Mouse (Mus musculus): ENCODE measurements around the gene Cfap221. TPM values are rescaled to one million over a fixed set of nuclear protein-coding genes. Genes with fewer than 3 reads are reported as not detected.

Cfap221 gene
- total and polyA plus RNA-seq, 2 experiments from 2014 or later: 0.55 to 0.63 TPM

DNA sequence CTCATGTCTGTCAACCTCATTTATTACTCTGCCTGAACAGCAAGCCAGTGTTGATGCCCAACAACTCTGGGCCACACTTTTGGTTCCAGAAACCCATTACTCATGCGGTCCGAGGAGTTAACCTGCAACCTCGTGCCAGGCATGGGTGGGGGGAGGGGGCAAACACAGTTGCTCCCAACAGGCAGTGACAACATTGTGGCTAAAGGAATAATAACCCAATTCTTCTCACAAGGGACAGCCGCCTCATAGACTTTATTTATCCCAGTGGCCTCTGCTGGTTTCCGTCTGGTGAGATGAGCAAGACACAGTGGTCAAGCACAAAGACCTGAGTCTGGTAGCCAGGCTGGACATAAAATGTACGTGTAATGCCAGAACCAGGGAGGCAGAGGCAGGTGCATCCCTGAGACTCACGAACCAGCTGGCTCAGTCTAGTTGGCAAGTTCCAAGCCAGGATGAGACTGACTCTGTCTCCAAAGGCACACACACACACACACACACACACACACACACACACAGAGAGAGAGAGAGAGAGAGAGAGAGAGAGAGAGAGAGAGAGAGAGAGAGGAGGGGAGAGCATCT lies 38.5 kb upstream of the Cfap221 start:
- WGBS: 75% methylated on average over 7 of the region's 7 CpGs
- ATAC-seq (ENCODE audit: low FRiP score) (no peak), DNase-seq (ENCODE audit: low spot score) (no peak)
- Histone ChIP-seq H3K27ac (ENCODE audit: low read depth, low read length) (no peak overlapping the region), H3K4me1 (ENCODE audit: insufficient read depth, low read length) (no peaks in the 10 kb centered on the region), H3K4me3 (ENCODE audit: low read depth, low read length) (no peak overlapping the region), H3K9ac (replicated peaks; ENCODE audit: low read length, poor library complexity, severe bottlenecking) (no peak overlapping the region), H3K4me2 (ENCODE audit: low read depth, low read length, poor library complexity, severe bottlenecking) (no peak overlapping the region), H3K36me3 (ENCODE audit: insufficient read depth, low read length) (no peaks in the 10 kb centered on the region), H3K27me3 (ENCODE audit: insufficient read depth, low read length) (no peaks in the 10 kb centered on the region), H3K9me3 (ENCODE audit: low read length) (no peaks in the 10 kb centered on the region)
- no peak for TF ChIP-seq CTCF (IDR thresholded peaks at IDR 0.05)

DNA sequence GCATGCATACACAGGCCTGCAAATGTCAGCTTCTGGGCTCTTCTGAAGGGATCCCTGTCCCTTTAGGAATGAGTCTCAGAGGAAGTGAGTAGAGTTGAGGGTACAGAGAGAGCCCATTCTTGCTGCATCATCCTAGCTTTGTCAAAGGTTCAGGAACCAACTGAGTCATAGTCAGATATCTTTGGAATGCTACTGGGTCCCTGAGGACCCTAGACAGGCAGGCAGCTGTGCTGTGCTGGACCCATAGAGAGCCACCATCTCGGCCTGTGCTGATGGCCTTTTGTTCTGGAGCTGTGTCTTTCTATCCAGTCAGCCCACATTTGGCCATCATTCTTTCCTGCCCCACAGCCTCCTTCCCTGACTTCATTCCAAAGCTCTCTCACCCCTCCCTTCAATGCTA lies 37.8 kb upstream of the Cfap221 start:
- Histone ChIP-seq H3K27ac (ENCODE audit: low read depth, low read length) (no peak overlapping the region), H3K4me1 (ENCODE audit: insufficient read depth, low read length) (no peaks in the 10 kb centered on the region), H3K4me2 (ENCODE audit: low read depth, low read length, poor library complexity, severe bottlenecking) (no peak overlapping the region), H3K27me3 (ENCODE audit: insufficient read depth, low read length) (no peaks in the 10 kb centered on the region), H3K9ac (replicated peaks; ENCODE audit: low read length, poor library complexity, severe bottlenecking) (no peak overlapping the region), H3K9me3 (ENCODE audit: low read length) (no peaks in the 10 kb centered on the region), H3K36me3 (ENCODE audit: insufficient read depth, low read length) (no peaks in the 10 kb centered on the region), H3K4me3 (ENCODE audit: low read depth, low read length) (no peak overlapping the region)
- ATAC-seq (ENCODE audit: low FRiP score): no peak
- 67% methylated on average over 1 of the region's 1 CpGs for WGBS
- no peak for DNase-seq (ENCODE audit: low spot score)
- TF ChIP-seq CTCF (IDR thresholded peaks at IDR 0.05): no peak

DNA sequence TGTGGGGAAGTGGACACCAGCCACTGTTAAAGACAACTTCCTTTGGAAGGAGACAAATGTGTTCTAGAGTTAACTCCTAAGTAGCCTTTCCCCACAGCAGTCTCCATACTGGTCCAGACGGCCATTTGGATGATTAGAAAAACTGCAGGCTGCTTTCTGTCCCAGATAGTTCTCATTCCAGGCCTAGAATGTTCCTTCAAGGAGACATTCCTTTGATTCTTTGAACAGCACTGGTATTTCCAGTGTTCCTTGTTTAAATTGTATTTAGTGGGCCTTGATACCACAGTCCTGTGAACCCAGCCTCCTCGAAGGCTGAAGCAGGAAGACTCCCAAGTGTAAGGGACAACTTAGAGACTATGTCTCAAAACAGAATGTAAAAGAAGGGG lies 36.4 kb upstream of the Cfap221 start:
- Histone ChIP-seq H3K4me2 (ENCODE audit: low read depth, low read length, poor library complexity, severe bottlenecking) (no peak overlapping the region), H3K9ac (replicated peaks; ENCODE audit: low read length, poor library complexity, severe bottlenecking) (no peak overlapping the region), H3K4me3 (ENCODE audit: low read depth, low read length) (no peak overlapping the region), H3K27ac (ENCODE audit: low read depth, low read length) (no peak overlapping the region), H3K9me3 (ENCODE audit: low read length) (no peaks in the 10 kb centered on the region), H3K4me1 (ENCODE audit: insufficient read depth, low read length) (no peaks in the 10 kb centered on the region), H3K27me3 (ENCODE audit: insufficient read depth, low read length) (no peaks in the 10 kb centered on the region), H3K36me3 (ENCODE audit: insufficient read depth, low read length) (no peaks in the 10 kb centered on the region)
- ATAC-seq (ENCODE audit: low FRiP score) (no peak), DNase-seq (ENCODE audit: low spot score) (no peak)
- WGBS: 80% methylated on average over 2 of the region's 2 CpGs
- no peak for TF ChIP-seq CTCF (IDR thresholded peaks at IDR 0.05)

DNA sequence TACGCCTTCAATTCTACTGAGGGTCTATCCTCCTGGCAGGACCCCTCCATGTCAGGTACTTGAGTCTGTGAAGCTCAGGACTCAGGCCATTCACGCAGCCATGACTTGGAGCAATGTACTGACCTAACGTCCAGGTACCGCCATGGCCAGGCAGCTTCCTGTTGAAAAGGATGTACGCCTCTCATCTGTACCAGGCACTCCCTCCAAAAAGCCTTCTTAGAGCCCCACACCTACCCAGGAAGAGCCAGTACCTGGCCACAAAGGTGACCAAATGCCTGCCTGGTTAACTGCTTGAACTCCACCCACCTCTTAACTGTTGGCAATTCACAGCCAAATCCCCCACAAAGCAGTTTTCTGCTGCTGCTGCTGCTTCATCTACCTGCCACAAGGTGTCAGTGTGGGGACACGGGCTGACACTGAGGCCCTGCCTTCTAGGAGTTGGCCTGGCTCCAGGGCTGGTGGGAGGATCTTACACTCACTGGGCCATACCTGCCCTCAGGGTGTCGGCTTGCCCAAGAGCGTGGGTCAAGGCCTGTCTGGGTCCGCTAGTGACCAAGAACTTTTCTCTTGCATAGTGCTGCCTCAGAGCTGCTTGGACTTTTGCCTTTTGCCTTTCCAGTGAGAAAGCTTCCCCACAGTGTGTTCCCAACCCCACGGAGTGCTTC lies 35.9 kb upstream of the Cfap221 start:
- peak; percentile 95 for TF ChIP-seq CTCF (IDR thresholded peaks at IDR 0.05)
- H3K27me3 ChIP-seq (ENCODE audit: insufficient read depth, low read length): no peaks in the 10 kb centered on the region
- H3K27ac ChIP-seq (ENCODE audit: low read depth, low read length): no peak overlapping the region
- H3K36me3 ChIP-seq (ENCODE audit: insufficient read depth, low read length): no peaks in the 10 kb centered on the region
- WGBS: 41% methylated on average over 10 of the region's 10 CpGs
- H3K4me1 ChIP-seq (ENCODE audit: insufficient read depth, low read length): no peaks in the 10 kb centered on the region
- no peaks in the 10 kb centered on the region for H3K9me3 ChIP-seq (ENCODE audit: low read length)
- no peak overlapping the region for H3K4me2 ChIP-seq (ENCODE audit: low read depth, low read length, poor library complexity, severe bottlenecking)
- peak; percentile 64; the same call in 1 of the 2 replicates for ATAC-seq (ENCODE audit: low FRiP score)
- peak; percentile 86 for DNase-seq (ENCODE audit: low spot score)
- no peak overlapping the region for H3K9ac ChIP-seq (replicated peaks; ENCODE audit: low read length, poor library complexity, severe bottlenecking)
- no peak overlapping the region for H3K4me3 ChIP-seq (ENCODE audit: low read depth, low read length)

DNA sequence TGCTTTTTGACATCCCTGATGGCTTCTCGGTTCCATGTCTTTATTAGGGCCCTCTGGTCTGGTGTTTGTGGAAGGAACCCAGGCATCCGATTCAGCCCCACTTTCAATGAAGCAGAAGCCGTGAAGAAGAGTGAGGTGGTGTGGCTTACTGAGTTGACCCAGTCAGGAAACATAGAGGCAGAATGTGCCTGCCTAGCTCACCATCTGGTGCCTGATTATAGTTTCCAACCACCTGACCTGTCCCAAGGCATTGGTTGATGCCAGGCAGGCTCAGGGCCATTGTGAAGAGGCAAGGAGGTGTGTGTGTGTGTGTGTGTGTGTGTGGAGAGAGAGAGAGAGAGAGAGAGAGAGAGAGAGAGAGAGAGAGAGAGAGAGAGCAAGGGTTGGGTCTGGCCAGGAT lies 33.4 kb upstream of the Cfap221 start:
- no peak overlapping the region for H3K9ac ChIP-seq (replicated peaks; ENCODE audit: low read length, poor library complexity, severe bottlenecking)
- no peaks in the 10 kb centered on the region for H3K36me3 ChIP-seq (ENCODE audit: insufficient read depth, low read length)
- H3K4me1 ChIP-seq (ENCODE audit: insufficient read depth, low read length): no peaks in the 10 kb centered on the region
- H3K27ac ChIP-seq (ENCODE audit: low read depth, low read length): no peak overlapping the region
- 80% methylated on average over 3 of the region's 3 CpGs for WGBS
- ATAC-seq (ENCODE audit: low FRiP score): no peak
- no peak overlapping the region for H3K4me3 ChIP-seq (ENCODE audit: low read depth, low read length)
- no peak for TF ChIP-seq CTCF (IDR thresholded peaks at IDR 0.05)
- no peak overlapping the region for H3K4me2 ChIP-seq (ENCODE audit: low read depth, low read length, poor library complexity, severe bottlenecking)
- H3K27me3 ChIP-seq (ENCODE audit: insufficient read depth, low read length): no peaks in the 10 kb centered on the region
- H3K9me3 ChIP-seq (ENCODE audit: low read length): no peaks in the 10 kb centered on the region
- peak; percentile 38 for DNase-seq (ENCODE audit: low spot score)

DNA sequence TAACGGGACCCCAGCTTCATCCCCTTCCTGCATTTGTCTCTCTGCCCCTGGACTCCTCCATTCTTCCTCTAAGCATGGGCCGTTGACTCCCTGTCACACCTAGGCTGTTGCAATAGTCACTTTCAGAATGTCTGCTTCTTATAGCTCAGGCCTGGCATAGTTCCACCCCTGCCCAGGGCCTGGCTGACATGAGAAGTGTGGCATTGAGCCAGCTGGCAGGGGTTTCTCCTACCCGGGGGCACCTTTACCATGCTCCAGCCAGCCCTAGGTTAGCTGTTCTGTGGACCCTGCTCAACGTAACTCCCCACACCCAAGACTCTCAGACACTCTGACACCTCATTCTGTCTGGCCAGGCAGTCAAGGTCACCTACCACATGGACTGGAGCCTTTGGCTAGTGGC lies 30.7 kb upstream of the Cfap221 start:
- Histone ChIP-seq H3K36me3 (ENCODE audit: insufficient read depth, low read length) (no peaks in the 10 kb centered on the region), H3K9me3 (ENCODE audit: low read length) (no peaks in the 10 kb centered on the region), H3K9ac (replicated peaks; ENCODE audit: low read length, poor library complexity, severe bottlenecking) (no peak overlapping the region), H3K27me3 (ENCODE audit: insufficient read depth, low read length) (no peaks in the 10 kb centered on the region), H3K27ac (ENCODE audit: low read depth, low read length) (no peak overlapping the region), H3K4me1 (ENCODE audit: insufficient read depth, low read length) (no peaks in the 10 kb centered on the region), H3K4me3 (ENCODE audit: low read depth, low read length) (no peak overlapping the region), H3K4me2 (ENCODE audit: low read depth, low read length, poor library complexity, severe bottlenecking) (no peak overlapping the region)
- DNase-seq (ENCODE audit: low spot score) (peak; percentile 14), ATAC-seq (ENCODE audit: low FRiP score) (no peak)
- no peak for TF ChIP-seq CTCF (IDR thresholded peaks at IDR 0.05)
- 72% methylated on average over 4 of the region's 4 CpGs for WGBS
